Mouse (Mus musculus): Measurements from ENCODE around the gene Ank3. TPM values are rescaled to one million over a fixed set of nuclear protein-coding genes. Genes with fewer than 3 reads are reported as not detected.
"Not testable (repeated sequence)": the region's sequence is repeated elsewhere in the genome, so short reads cannot be mapped to it uniquely, and the experiment has no call there.

Ank3 gene
- polyA plus RNA-seq (2015; fragmentation: Nextera tagmentation; extraction: Ambion mirVana), result 47.6 and 53.8 TPM in 2 replicates

DNA sequence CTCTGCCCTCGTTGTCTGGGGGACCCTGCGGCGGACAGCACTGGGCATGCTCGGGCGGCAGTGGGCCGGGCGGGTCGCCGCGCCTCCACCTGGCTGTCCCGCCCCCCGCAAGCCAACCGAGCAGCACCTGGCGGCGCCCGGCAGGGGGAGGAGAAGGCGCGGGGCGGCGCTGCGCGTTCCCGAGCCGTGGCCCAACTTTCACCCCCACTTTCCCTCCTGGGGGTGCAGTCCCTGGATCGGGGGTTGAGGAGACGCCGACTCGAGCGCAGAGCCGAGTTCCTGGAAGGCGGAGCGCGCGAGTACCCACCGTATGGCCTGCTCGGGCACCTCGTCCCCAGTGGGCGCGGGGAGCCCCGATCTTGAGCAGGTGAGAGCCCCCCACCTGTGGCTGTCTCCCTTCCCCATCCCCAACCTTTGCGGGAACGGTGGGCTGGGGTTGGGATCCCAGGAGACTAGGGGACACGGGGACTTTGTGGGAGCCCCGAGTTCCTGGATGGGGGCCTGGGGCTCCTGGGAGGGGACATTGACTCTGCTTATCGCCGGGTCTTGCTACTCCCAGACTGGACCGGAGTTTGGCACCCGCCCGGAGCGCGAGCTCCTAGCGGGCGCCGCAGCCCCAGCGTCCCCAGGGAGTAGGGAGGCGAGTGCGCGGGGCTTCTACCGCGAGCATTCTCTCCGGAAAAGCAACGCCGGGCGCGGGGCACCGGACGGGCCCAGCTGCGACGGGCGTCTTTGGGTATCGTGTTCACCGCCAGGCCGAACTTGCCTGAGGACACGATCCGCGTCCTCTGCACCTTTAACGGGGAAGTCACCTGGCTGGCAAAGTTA, at the start of gene Ank3:
Gene Ank3, plus strand, starts transcription at position 11 of the 828 bp plus-strand sequence.
- Histone ChIP-seq H3K4me1 (ENCODE audit: insufficient read depth, low read length) (peaks cover 17% of the 10 kb centered on the region; the same call in 1 of the 2 replicates), H3K4me3 (ENCODE audit: low read length) (peak within 1 kb of the TSS; percentile 74), H3K36me3 (ENCODE audit: insufficient read depth, low read length) (no peaks in the 10 kb centered on the region), H3K9me3 (ENCODE audit: low read length) (no peaks in the 10 kb centered on the region), H3K27ac (ENCODE audit: low read length) (0 out of 2 replicates have a peak within 1 kb of the TSS, but pooled peaks have one; percentile 3), H3K4me2 (replicated peaks; ENCODE audit: low read depth, low read length) (peak within 1 kb of the TSS; percentile 99), H3K27me3 (ENCODE audit: insufficient read depth, low read length) (peaks cover 23% of the 10 kb centered on the region), H3K9ac (replicated peaks; ENCODE audit: low read length) (peak within 1 kb of the TSS; percentile 80)
- ATAC-seq (ENCODE audit: low FRiP score, low TSS enrichment), result peak; percentile 89
- under 1% methylated on average over 74 of the region's 77 CpGs for WGBS

DNA sequence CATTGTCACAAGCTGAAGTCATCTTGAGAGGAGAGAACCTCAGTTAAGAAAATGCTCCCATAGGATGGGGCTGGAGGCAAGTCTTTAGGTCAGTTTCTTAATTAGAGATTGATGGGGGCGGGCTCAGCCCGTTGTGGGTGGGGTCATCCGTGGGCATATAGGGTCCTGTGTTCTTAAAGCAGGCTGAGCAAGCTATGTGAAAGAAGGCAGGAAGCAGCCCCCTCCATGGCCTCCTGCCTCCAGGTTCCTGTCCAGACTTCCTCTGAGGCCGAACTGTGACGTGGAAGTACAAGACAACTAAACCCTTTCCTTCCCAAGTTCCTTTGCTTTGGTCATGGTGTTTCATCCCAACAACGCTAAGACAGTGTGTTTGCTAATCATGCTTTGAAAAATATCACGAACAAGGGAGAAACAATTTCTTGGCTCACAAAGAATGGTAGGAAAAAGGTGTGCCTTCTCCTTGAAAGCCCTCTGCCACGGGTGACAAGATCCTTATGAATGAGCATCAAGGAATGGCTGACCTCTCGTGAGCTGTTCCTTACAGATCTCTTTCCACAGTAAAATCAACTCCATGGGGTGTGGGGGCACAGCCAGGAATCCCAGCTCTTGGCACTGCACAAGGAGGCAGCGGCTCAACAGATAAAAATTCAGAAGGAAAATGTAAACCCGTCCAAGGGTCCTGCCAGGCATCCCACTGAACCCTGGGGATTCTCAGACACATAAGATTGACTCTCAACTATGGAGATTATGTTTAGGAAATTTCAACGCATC, 47.3 kb upstream of the Ank3 start:
- no peak for ATAC-seq (ENCODE audit: low FRiP score, low TSS enrichment)
- peak overlapping the region; percentile 95 for H3K9ac ChIP-seq (replicated peaks; ENCODE audit: low read length)
- H3K27me3 ChIP-seq (ENCODE audit: insufficient read depth, low read length), result no peaks in the 10 kb centered on the region
- peaks cover 28% of the 10 kb centered on the region for H3K36me3 ChIP-seq (ENCODE audit: insufficient read depth, low read length)
- peak overlapping the region; percentile 92 for H3K4me3 ChIP-seq (ENCODE audit: low read length)
- whole genome bisulfite sequencing, result 9% methylated on average over 12 of the region's 12 CpGs
- H3K4me2 ChIP-seq (replicated peaks; ENCODE audit: low read depth, low read length), result peak overlapping the region; percentile 86
- H3K27ac ChIP-seq (ENCODE audit: low read length), result peak overlapping the region; percentile 87
- H3K4me1 ChIP-seq (ENCODE audit: insufficient read depth, low read length), result peaks cover 34% of the 10 kb centered on the region
- H3K9me3 ChIP-seq (ENCODE audit: low read length), result no peaks in the 10 kb centered on the region

GRCm38 (mm10) chr10:69351842-69352211, 46.7 kb upstream of the Ank3 start:
- Histone ChIP-seq H3K4me1 (ENCODE audit: insufficient read depth, low read length) (peaks cover 34% of the 10 kb centered on the region), H3K4me2 (replicated peaks; ENCODE audit: low read depth, low read length) (peak overlapping the region; percentile 86), H3K9me3 (ENCODE audit: low read length) (no peaks in the 10 kb centered on the region), H3K9ac (replicated peaks; ENCODE audit: low read length) (peak overlapping the region; percentile 95), H3K36me3 (ENCODE audit: insufficient read depth, low read length) (peaks cover 23% of the 10 kb centered on the region), H3K27me3 (ENCODE audit: insufficient read depth, low read length) (no peaks in the 10 kb centered on the region), H3K27ac (ENCODE audit: low read length) (peak overlapping the region; percentile 87), H3K4me3 (ENCODE audit: low read length) (peak overlapping the region; percentile 92)
- ATAC-seq (ENCODE audit: low FRiP score, low TSS enrichment), result no peak
- WGBS, result under 1% methylated on average over 11 of the region's 11 CpGs

- Histone ChIP-seq H3K4me2 (replicated peaks; ENCODE audit: low read depth, low read length) (peak within 1 kb of the TSS; percentile 86), H3K27me3 (ENCODE audit: insufficient read depth, low read length) (no peaks in the 10 kb centered on the region), H3K9me3 (ENCODE audit: low read length) (no peaks in the 10 kb centered on the region), H3K27ac (ENCODE audit: low read length) (peak within 1 kb of the TSS; percentile 87), H3K36me3 (ENCODE audit: insufficient read depth, low read length) (peaks cover 18% of the 10 kb centered on the region), H3K4me3 (ENCODE audit: low read length) (peak within 1 kb of the TSS; percentile 92), H3K4me1 (ENCODE audit: insufficient read depth, low read length) (peaks cover 31% of the 10 kb centered on the region), H3K9ac (replicated peaks; ENCODE audit: low read length) (peak within 1 kb of the TSS; percentile 95)
- WGBS, result under 1% methylated on average over 50 of the region's 51 CpGs
- peak; percentile 97 for ATAC-seq (ENCODE audit: low FRiP score, low TSS enrichment)
Measured at GRCm38 (mm10) chr10:69352212-69353085, 46.1 kb upstream of the Ank3 start, which contains the start of gene Cdk1. Gene Cdk1, minus strand, starts transcription at chr10:69352938.

DNA sequence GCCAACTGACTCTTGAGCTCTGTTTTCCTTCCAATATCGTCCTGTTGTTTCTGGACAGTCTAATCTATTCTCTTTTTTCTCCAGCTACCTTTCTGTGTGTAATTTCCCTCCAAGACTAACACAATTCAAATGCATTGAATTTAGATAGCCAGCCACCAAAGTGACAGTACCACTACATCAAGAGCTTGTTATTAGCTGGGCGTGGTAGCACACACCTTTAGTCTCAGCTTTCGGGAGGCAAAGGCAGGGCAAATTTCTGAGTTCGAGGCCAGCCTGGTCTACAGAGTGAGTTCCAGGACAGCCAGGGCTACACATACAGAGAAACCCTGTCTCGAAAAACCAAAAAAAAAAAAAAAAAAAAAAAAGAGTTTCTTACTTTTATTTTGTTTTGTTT, 45.5 kb upstream of the Ank3 start:
- not testable (repeated sequence) for H3K9me3 ChIP-seq (ENCODE audit: low read length); H3K27me3 ChIP-seq (ENCODE audit: insufficient read depth, low read length); H3K27ac ChIP-seq (ENCODE audit: low read length)
- 33% methylated on average over 5 of the region's 5 CpGs for WGBS
- 0 out of 2 replicates have a peak, but pooled peaks have one; percentile 1 for ATAC-seq (ENCODE audit: low FRiP score, low TSS enrichment)
- H3K4me1 ChIP-seq (ENCODE audit: insufficient read depth, low read length), result peaks cover 28% of the 10 kb centered on the region
- peak overlapping the region; percentile 92 for H3K4me3 ChIP-seq (ENCODE audit: low read length)
- peak overlapping the region; percentile 86 for H3K4me2 ChIP-seq (replicated peaks; ENCODE audit: low read depth, low read length)
- H3K9ac ChIP-seq (replicated peaks; ENCODE audit: low read length), result 0 out of 2 replicates have a peak overlapping the region, but pooled peaks have one; percentile 31
- H3K36me3 ChIP-seq (ENCODE audit: insufficient read depth, low read length), result peaks cover 12% of the 10 kb centered on the region

- ATAC-seq (ENCODE audit: low FRiP score, low TSS enrichment), result no peak
- Histone ChIP-seq H3K27me3 (ENCODE audit: insufficient read depth, low read length) (no peaks in the 10 kb centered on the region), H3K4me3 (ENCODE audit: low read length) (no peak overlapping the region), H3K9me3 (ENCODE audit: low read length) (no peaks in the 10 kb centered on the region; the same call in 1 of the 2 replicates), H3K4me2 (replicated peaks; ENCODE audit: low read depth, low read length) (no peak overlapping the region), H3K36me3 (ENCODE audit: insufficient read depth, low read length) (no peaks in the 10 kb centered on the region), H3K27ac (ENCODE audit: low read length) (no peak overlapping the region), H3K4me1 (ENCODE audit: insufficient read depth, low read length) (no peaks in the 10 kb centered on the region), H3K9ac (replicated peaks; ENCODE audit: low read length) (no peak overlapping the region)
- 86% methylated on average over 1 of the region's 1 CpGs for WGBS
Measured at GRCm38 (mm10) chr10:69359666-69360065, 38.9 kb upstream of the Ank3 start.

GRCm38 (mm10) chr10:69366208-69366607, 32.4 kb upstream of the Ank3 start:
- 73% methylated on average over 11 of the region's 11 CpGs for WGBS
- H3K36me3 ChIP-seq (ENCODE audit: insufficient read depth, low read length), result no peaks in the 10 kb centered on the region
- H3K9ac ChIP-seq (replicated peaks; ENCODE audit: low read length), result no peak overlapping the region
- no peak overlapping the region for H3K27ac ChIP-seq (ENCODE audit: low read length)
- H3K4me2 ChIP-seq (replicated peaks; ENCODE audit: low read depth, low read length), result no peak overlapping the region
- no peaks in the 10 kb centered on the region for H3K4me1 ChIP-seq (ENCODE audit: insufficient read depth, low read length)
- no peaks in the 10 kb centered on the region; the same call in 1 of the 2 replicates for H3K9me3 ChIP-seq (ENCODE audit: low read length)
- H3K4me3 ChIP-seq (ENCODE audit: low read length), result no peak overlapping the region
- no peak for ATAC-seq (ENCODE audit: low FRiP score, low TSS enrichment)
- H3K27me3 ChIP-seq (ENCODE audit: insufficient read depth, low read length), result no peaks in the 10 kb centered on the region

GRCm38 (mm10) chr10:69366877-69367387, 31.6 kb upstream of the Ank3 start:
- H3K4me2 ChIP-seq (replicated peaks; ENCODE audit: low read depth, low read length), result no peak overlapping the region
- H3K27me3 ChIP-seq (ENCODE audit: insufficient read depth, low read length), result no peaks in the 10 kb centered on the region
- no peak overlapping the region for H3K4me3 ChIP-seq (ENCODE audit: low read length)
- no peaks in the 10 kb centered on the region for H3K9me3 ChIP-seq (ENCODE audit: low read length)
- WGBS, result 82% methylated on average over 13 of the region's 13 CpGs
- no peaks in the 10 kb centered on the region for H3K4me1 ChIP-seq (ENCODE audit: insufficient read depth, low read length)
- ATAC-seq (ENCODE audit: low FRiP score, low TSS enrichment), result no peak
- H3K9ac ChIP-seq (replicated peaks; ENCODE audit: low read length), result no peak overlapping the region
- no peaks in the 10 kb centered on the region for H3K36me3 ChIP-seq (ENCODE audit: insufficient read depth, low read length)
- no peak overlapping the region for H3K27ac ChIP-seq (ENCODE audit: low read length)

DNA sequence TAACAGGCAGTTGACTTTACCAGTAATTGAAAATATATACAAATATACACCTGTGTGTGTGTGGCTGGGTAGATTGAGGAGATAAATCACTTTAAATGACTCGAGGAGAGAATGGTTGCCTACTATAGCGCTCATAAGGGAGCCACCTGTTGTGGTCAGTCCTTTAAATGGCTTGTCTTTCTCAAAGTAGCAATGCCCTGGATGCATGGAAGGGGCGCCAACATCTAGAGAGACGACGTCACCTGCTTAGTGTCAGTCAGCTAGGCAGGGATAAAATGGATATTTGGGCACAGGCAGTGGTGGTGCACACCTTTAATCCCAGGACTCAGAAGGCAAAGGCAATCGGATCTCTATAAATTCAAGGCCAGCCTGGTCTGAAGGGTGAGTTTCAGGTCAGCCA, 29.3 kb upstream of the Ank3 start:
- no peak for ATAC-seq (ENCODE audit: low FRiP score, low TSS enrichment)

More for the DNA sequence above, 29.3 kb upstream of the Ank3 start:
- Histone ChIP-seq H3K4me2 (replicated peaks; ENCODE audit: low read depth, low read length) (no peak overlapping the region), H3K9ac (replicated peaks; ENCODE audit: low read length) (no peak overlapping the region), H3K27ac (ENCODE audit: low read length) (no peak overlapping the region), H3K27me3 (ENCODE audit: insufficient read depth, low read length) (no peaks in the 10 kb centered on the region), H3K36me3 (ENCODE audit: insufficient read depth, low read length) (no peaks in the 10 kb centered on the region), H3K4me3 (ENCODE audit: low read length) (no peak overlapping the region), H3K4me1 (ENCODE audit: insufficient read depth, low read length) (no peaks in the 10 kb centered on the region), H3K9me3 (ENCODE audit: low read length) (no peaks in the 10 kb centered on the region)
- WGBS, result 81% methylated on average over 6 of the region's 6 CpGs
